Mouse (Mus musculus) liver, embryonic 12.5 days (tissue): ENCODE data around the gene Fkbp1b. TPM values are rescaled to one million over a fixed set of nuclear protein-coding genes. Genes with fewer than 3 reads are reported as not detected.
"Not testable (repeated sequence)": the region's sequence is repeated elsewhere in the genome, so short reads cannot be mapped to it uniquely, and the experiment has no call there.

Experiments used
- ATAC-seq: fragments of 200-750 bp; cut with Nextera tagmentation; 2 replicates; pipeline ENCODE4 v1.8.0; 2017; ENCODE audit warnings: moderate number of reproducible peaks, mild to moderate bottlenecking, moderate library complexity
- H3K27ac ChIP-seq: fragments of 300-500 bp; sonication (generic); 2 replicates; pipeline ENCODE4 v1.5.1; 2016; ENCODE audit warnings: mild to moderate bottlenecking
- H3K27me3 ChIP-seq: fragments of 300-500 bp; sonication (generic); replicated peaks from 2 replicates; pipeline ENCODE4 v1.6.1; 2016; ENCODE audit warnings: mild to moderate bottlenecking, moderate library complexity
- H3K36me3 ChIP-seq: fragments of 300-500 bp; sonication (generic); 2 replicates; pipeline ENCODE4 v1.6.1; 2016; ENCODE audit warnings: mild to moderate bottlenecking, moderate library complexity
- H3K4me1 ChIP-seq: fragments of 300-500 bp; sonication (generic); 2 replicates; pipeline ENCODE4 v1.6.1; 2016
- H3K4me2 ChIP-seq: fragments of 300-500 bp; sonication (generic); 2 replicates; pipeline ENCODE4 v1.6.1; 2016; ENCODE audit warnings: mild to moderate bottlenecking, moderate library complexity
- H3K4me3 ChIP-seq: fragments of 300-500 bp; sonication (generic); 2 replicates; pipeline ENCODE4 v1.5.1; 2016; ENCODE audit warnings: mild to moderate bottlenecking, moderate library complexity
- H3K9ac ChIP-seq: fragments of 300-500 bp; sonication (generic); 2 replicates; pipeline ENCODE4 v1.6.1; 2016; ENCODE audit warnings: mild to moderate bottlenecking, moderate library complexity
- H3K9me3 ChIP-seq: fragments of 300-500 bp; sonication (generic); replicated peaks from 2 replicates; pipeline ENCODE4 v1.6.1; 2016; ENCODE audit warnings: mild to moderate bottlenecking, moderate library complexity
- WGBS: fragments of 180-500 bp; shearing (Covaris S2); methylation state at CpG from one replicate; pipeline ENCODE4 v1.1.7; 2016; ENCODE audit not compliant: insufficient replicate concordance; 5-methylcytosine and 5-hydroxymethylcytosine counted together
- polyA plus RNA-seq: library from polyadenylated mRNA; unstranded; fragments of >200 nt; fragmentation: Nextera tagmentation; extraction: Ambion mirVana; gene quantifications from 2 replicates; pipeline ENCODE4 v1.2.1, GENCODE M21; 2016

The Fkbp1b gene
- polyA plus RNA-seq = 5.0 and 5.2 TPM in 2 replicates

DNA sequence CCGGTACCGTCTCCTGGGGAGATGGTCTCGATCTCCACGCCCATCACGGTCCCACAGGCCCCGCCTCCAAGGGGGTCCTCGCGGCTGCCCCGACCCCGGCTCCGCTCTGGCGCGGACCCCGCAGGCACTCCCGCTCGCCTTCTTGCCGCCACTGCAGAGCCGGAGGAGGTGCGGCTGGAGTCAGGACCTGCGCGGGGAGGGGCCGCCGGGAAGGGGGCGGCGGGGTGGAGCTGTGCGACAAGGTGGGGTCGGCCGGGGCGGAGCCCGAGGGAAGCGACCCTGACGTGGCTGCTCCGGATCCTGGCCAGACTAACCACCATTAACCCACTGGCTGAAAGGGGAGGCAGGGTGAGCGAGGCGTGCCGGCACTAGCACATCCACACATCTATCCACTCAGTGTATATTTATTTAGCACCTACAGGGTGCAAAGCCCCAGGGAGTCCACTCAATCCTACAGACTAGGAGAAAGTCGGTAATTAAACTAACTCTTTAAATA lies at the start of gene Fkbp1b:
TSS of gene Fkbp1b (minus strand) at position 200 of the 496 bp plus-strand sequence.
- Histone ChIP-seq H3K4me1 (peaks cover 47% of the 10 kb centered on the region), H3K4me3 (peak within 1 kb of the TSS; percentile 73), H3K9ac (peak within 1 kb of the TSS; percentile 76), H3K36me3 (no peaks in the 10 kb centered on the region; the same call in 1 of the 2 replicates), H3K4me2 (peak within 1 kb of the TSS; percentile 99), H3K27me3 (peaks cover 7% of the 10 kb centered on the region), H3K27ac (no peak within 1 kb of the TSS; the same call in 1 of the 2 replicates), H3K9me3 (no peaks in the 10 kb centered on the region)
- ATAC-seq = peak; percentile 68
- under 1% methylated on average over 37 of the region's 37 CpGs for WGBS

DNA sequence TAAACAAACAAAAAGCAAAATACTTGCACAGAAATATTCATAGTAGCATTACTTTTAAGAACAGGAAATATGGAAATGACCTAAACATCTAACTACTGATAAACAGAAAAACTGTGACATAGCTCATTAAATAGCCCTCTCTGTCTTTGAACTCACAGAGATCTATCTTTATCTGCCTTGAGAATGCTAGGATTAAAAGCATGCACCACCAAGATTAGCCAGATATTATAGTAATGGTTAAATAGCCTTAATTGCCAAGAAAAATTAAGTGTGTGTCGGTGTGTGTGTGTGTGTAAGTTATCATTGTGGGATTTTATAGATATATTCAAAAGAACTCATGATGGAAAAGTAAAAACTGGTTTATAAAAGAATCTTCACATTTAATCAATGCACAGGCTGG lies 48.5 kb upstream of the Fkbp1b start:
- no peak overlapping the region for H3K9ac ChIP-seq
- no peak overlapping the region for H3K4me2 ChIP-seq
- peaks cover 23% of the 10 kb centered on the region for H3K4me1 ChIP-seq
- no peak overlapping the region for H3K4me3 ChIP-seq
- peaks cover 83% of the 10 kb centered on the region for H3K36me3 ChIP-seq
- ATAC-seq = no peak
- WGBS = 73% methylated on average over 1 of the region's 1 CpGs
- H3K27me3 ChIP-seq = no peaks in the 10 kb centered on the region
- no peaks in the 10 kb centered on the region for H3K9me3 ChIP-seq
- no peak overlapping the region for H3K27ac ChIP-seq

DNA sequence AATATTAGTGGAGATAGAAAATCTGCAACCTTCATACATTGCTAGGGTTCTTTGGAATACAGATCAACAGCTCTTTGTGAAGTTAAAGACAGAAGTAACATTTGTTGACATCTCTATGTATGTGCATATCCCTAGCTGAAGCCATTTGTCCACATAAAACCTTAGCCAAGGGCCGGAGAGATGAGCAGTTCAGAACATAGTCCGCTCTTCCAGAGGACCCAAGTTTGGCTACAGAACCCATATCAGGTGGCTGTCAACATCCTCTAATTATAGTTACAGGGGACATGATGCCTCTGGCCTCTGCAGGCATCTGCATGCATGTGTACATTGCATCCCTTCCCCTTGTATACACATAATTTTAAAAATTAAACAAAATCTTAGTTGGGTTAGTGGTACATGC lies 47.9 kb upstream of the Fkbp1b start:
- no peak for ATAC-seq
- Histone ChIP-seq H3K4me2 (peak overlapping the region; percentile 32; the same call in 1 of the 2 replicates), H3K4me1 (peaks cover 23% of the 10 kb centered on the region), H3K36me3 (peaks cover 88% of the 10 kb centered on the region), H3K4me3 (no peak overlapping the region), H3K27ac (0 out of 2 replicates have a peak overlapping the region, but pooled peaks have one; percentile 25), H3K27me3 (no peaks in the 10 kb centered on the region), H3K9me3 (no peaks in the 10 kb centered on the region), H3K9ac (peak overlapping the region; percentile 35; the same call in 1 of the 2 replicates)
- WGBS = 77% methylated on average over 2 of the region's 2 CpGs

DNA sequence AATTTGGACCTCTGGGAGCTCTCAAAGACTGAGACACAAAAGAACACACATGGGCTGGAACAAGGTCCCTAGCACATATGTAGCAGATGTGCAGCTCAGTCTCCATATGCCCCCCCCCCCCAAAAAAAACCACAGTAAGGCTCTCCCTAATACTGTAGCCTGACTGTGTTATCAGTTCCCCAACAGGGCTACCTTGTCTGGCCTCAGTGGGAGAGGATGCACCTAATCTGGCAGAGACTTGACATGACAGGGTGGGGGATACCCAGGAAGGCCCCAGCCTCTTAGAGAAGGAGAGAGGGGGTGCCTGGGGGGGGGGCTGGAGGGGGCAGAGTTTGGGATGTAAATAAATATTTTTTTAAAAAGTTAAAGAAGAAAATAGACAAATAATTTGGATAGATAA lies 47.3 kb upstream of the Fkbp1b start:
- Histone ChIP-seq H3K9me3 (no peaks in the 10 kb centered on the region), H3K4me1 (peaks cover 23% of the 10 kb centered on the region), H3K4me3 (no peak overlapping the region), H3K27me3 (no peaks in the 10 kb centered on the region), H3K27ac (0 out of 2 replicates have a peak overlapping the region, but pooled peaks have one; percentile 3), H3K36me3 (peaks cover 88% of the 10 kb centered on the region), H3K9ac (no peak overlapping the region), H3K4me2 (peak overlapping the region; percentile 32; the same call in 1 of the 2 replicates)
- peak; percentile 93 for ATAC-seq

DNA sequence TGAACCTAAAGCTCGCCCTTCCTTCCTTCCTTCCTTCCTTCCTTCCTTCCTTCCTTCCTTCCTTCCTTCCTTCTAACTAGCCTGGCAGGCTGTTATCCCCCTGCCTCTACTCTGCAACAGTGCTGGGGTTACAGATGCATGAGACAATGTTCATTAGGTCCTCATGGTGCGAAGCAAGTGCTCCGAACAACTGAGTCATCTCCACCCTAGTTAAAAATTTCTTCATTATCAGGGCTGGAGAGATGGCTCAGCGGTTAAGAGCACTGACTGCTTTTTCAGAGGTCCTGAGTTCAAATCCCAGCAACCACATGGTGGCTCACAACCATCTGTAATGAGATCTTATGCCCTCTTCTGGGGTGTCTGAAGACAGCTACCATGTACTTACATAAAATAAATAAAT lies 45.2 kb upstream of the Fkbp1b start:
- not testable (repeated sequence) for H3K4me3 ChIP-seq, ATAC-seq, H3K9ac ChIP-seq, H3K4me2 ChIP-seq, H3K27me3 ChIP-seq, H3K9me3 ChIP-seq, H3K27ac ChIP-seq
- Histone ChIP-seq H3K36me3 (peaks cover 90% of the 10 kb centered on the region), H3K4me1 (peaks cover 23% of the 10 kb centered on the region)
- 88% methylated on average over 4 of the region's 4 CpGs for WGBS

DNA sequence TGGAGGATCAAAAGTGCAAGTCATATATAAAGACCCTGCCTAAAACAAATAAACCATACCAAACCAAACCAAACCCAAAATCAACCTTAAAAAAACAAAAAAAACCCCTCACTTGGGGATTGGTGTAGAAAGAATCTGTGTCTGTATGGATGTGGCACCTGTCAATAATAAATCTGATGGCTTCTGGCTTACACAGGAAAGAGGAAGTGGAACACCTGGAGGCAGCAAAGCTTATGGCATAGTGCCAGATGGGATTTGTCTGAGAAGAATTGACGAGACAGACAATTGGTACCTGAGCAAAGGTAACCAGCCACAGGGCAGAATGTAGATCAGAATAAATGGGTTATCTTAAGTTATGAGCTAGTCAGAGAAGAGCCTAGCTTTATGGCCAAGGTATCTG lies 43.7 kb upstream of the Fkbp1b start:
- H3K4me3 ChIP-seq = no peak overlapping the region
- 75% methylated on average over 1 of the region's 1 CpGs for WGBS
- no peak overlapping the region for H3K9ac ChIP-seq
- H3K36me3 ChIP-seq = peaks cover 88% of the 10 kb centered on the region
- ATAC-seq = no peak
- H3K4me2 ChIP-seq = no peak overlapping the region
- H3K27me3 ChIP-seq = no peaks in the 10 kb centered on the region
- peaks cover 21% of the 10 kb centered on the region for H3K4me1 ChIP-seq
- H3K9me3 ChIP-seq = no peaks in the 10 kb centered on the region
- no peak overlapping the region for H3K27ac ChIP-seq

DNA sequence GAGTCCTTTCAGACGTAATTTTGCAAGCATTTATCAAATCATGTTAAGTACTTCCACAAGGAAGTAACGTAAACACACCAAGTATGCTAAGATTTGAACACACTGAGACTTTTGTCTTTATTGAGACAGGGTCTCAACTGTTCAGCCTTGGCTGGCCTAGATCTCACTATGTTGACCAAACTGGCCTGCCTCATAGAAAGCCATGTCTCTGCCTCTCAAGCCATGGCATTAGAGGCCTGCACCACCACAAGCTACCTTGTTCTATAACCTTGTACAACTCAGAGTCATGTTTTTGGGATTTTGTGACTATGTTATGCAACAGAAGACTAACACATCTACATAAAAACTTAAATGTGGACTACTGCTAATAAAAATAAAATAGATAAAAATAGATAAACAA lies 40.7 kb upstream of the Fkbp1b start:
- 84% methylated on average over 2 of the region's 2 CpGs for WGBS
- Histone ChIP-seq H3K9ac (no peak overlapping the region), H3K4me2 (no peak overlapping the region), H3K4me3 (no peak overlapping the region), H3K27ac (no peak overlapping the region), H3K9me3 (no peaks in the 10 kb centered on the region), H3K36me3 (peaks cover 84% of the 10 kb centered on the region), H3K4me1 (peaks cover 7% of the 10 kb centered on the region), H3K27me3 (no peaks in the 10 kb centered on the region)
- ATAC-seq = no peak

DNA sequence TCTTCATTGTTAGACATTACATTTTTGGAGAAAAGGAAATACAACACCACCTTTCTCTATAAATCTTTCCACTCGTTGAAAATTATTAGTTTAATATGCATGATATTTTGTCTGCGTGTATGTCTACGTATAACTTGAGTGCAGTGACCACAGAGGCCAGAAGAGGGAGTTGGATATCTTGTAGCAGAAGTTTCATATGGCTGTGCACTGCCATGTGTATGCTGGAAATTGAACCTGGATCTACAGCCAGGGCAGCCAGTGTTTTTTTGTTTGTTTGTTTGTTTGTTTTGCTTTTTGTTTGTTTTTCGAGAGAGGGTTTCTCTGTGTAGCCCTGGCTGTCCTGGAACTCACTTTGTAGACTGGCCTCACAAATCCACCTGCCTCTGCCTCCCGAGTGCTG lies 37.7 kb upstream of the Fkbp1b start:
- Histone ChIP-seq H3K27me3 (no peaks in the 10 kb centered on the region), H3K9ac (no peak overlapping the region), H3K9me3 (no peaks in the 10 kb centered on the region), H3K27ac (no peak overlapping the region), H3K4me2 (no peak overlapping the region), H3K36me3 (peaks cover 55% of the 10 kb centered on the region), H3K4me1 (peaks cover 29% of the 10 kb centered on the region), H3K4me3 (no peak overlapping the region)
- ATAC-seq = no peak
- WGBS = 86% methylated on average over 5 of the region's 5 CpGs

DNA sequence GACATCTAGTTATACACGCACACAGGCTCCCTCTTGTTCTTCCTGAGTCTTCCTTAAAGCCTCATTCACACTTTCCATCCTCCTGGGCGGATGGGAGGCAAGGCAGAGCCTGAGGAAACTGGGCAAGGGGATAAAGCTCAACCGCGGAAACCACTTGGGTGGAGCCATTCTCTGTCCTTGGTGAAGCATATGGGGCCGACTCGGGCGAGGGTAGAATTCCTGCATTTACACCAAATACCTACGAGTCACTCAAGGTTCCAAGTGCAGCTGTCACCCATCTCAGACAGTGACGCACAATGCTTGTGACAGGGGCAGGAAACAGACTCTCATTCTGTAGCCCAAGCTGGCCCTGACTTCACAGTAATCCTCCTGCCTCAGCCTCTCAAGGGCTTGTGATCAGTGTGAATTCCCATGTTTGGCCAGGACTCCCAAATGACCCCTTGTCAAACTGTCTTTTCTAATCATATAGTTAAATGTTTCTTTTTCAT lies 36.9 kb upstream of the Fkbp1b start:
- 28% methylated on average over 9 of the region's 9 CpGs for WGBS
- Histone ChIP-seq H3K9ac (no peak overlapping the region), H3K4me2 (no peak overlapping the region), H3K4me3 (no peak overlapping the region), H3K27ac (peak overlapping the region; percentile 16; the same call in 1 of the 2 replicates), H3K27me3 (no peaks in the 10 kb centered on the region), H3K4me1 (peaks cover 29% of the 10 kb centered on the region), H3K9me3 (no peaks in the 10 kb centered on the region), H3K36me3 (peaks cover 48% of the 10 kb centered on the region)
- ATAC-seq = no peak

DNA sequence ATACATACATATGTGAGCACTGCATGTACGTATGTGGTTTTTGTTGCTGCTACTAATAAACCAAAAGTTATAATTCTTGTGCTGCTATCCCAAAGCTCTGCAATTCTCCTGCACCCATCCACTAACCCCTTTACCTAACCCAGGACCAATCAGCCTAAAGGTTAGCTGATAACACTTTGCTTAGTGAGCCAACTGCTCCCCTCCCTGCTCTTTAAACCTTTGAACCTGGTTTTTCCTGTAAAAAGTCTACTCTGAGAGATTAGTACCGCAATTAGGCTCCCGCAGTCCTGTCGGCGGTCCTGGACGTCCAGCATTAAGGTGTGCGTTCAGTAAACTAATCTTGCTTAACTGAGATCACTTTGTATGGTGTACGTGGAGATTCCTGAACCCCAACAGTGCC lies 34.2 kb upstream of the Fkbp1b start:
- Histone ChIP-seq H3K4me3 (no peak overlapping the region), H3K4me2 (no peak overlapping the region), H3K9me3 (no peaks in the 10 kb centered on the region), H3K9ac (no peak overlapping the region), H3K36me3 (peaks cover 39% of the 10 kb centered on the region), H3K4me1 (peaks cover 48% of the 10 kb centered on the region), H3K27me3 (no peaks in the 10 kb centered on the region), H3K27ac (peak overlapping the region; percentile 96)
- WGBS = 65% methylated on average over 8 of the region's 8 CpGs
- no peak for ATAC-seq

DNA sequence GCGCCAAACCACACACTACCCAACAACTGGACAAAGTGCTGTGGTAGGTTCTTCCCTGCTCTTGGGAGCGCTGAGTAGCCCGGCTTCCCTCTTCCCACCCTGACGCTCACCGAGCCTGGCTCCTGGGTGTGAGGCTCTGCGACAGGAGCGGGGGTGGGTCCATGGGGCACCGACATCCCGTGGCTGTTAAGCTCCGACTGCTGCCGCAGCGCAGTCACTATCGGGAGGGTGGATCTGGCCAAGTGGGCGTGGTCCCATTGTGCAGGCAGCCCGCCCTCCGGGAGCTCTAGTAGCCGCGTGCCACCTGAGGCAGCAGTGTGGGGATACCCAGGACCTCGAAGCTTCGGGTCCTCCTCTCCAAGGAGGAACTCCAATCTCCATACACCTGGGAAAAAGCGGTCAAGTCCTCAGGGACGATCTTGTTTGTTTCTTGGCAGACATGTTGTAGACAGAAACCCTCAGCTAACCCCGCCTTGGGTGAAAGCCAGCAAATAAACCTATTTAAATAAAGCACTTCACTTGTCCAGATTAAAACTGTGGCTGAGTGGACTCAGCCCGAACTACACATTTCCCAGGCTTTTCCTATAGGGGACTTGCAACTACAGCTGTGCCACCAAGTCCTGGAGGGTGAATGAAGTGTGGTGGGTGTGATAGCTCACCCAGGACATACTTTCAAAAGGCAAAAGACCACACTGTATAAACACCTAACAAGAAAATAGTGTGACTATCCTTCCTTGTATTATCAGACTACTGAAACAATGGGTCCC lies 33.0 kb upstream of the Fkbp1b start, which contains the start of gene Mfsd2b:
TSS of gene Mfsd2b (minus strand) at position 199 of the 767 bp plus-strand sequence.
- Histone ChIP-seq H3K4me2 (peak within 1 kb of the TSS; percentile 72), H3K36me3 (peaks cover 40% of the 10 kb centered on the region), H3K9ac (peak within 1 kb of the TSS; percentile 98), H3K4me1 (peaks cover 61% of the 10 kb centered on the region), H3K9me3 (no peaks in the 10 kb centered on the region), H3K4me3 (peak within 1 kb of the TSS; percentile 74), H3K27me3 (no peaks in the 10 kb centered on the region), H3K27ac (peak within 1 kb of the TSS; percentile 96)
- 3% methylated on average over 24 of the region's 24 CpGs for WGBS
- peak; percentile 84 for ATAC-seq

DNA sequence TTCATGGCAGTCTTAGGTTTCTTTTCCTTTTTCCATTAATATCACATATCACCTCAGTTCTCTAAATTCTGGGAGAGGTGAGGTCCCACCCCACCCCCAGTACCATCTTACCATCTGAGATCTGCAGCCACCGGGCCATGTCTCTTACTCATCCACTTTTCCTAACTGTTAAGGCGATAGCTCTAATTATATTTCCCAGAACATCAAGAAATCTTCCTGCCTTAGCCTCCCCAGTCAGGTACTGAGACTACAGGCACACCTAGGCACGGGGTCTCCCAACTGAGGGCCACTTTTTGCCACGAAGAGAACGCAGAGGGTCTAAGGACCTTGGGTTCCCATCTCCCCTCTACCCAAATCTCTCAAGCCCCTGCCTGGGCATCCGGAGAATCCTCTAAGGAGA lies 32.1 kb upstream of the Fkbp1b start:
- no peaks in the 10 kb centered on the region for H3K27me3 ChIP-seq
- peak overlapping the region; percentile 72 for H3K4me2 ChIP-seq
- 20% methylated on average over 6 of the region's 6 CpGs for WGBS
- H3K9ac ChIP-seq = peak overlapping the region; percentile 98
- peaks cover 68% of the 10 kb centered on the region for H3K4me1 ChIP-seq
- peaks cover 40% of the 10 kb centered on the region for H3K36me3 ChIP-seq
- peak; percentile 2; the same call in 1 of the 2 replicates for ATAC-seq
- H3K4me3 ChIP-seq = peak overlapping the region; percentile 74
- H3K9me3 ChIP-seq = no peaks in the 10 kb centered on the region
- peak overlapping the region; percentile 96 for H3K27ac ChIP-seq
